Mouse (Mus musculus): ENCODE data around the gene Srd5a2. TPM values are rescaled to one million over a fixed set of nuclear protein-coding genes. Genes with fewer than 3 reads are reported as not detected.
A peak's percentile ranks its signal among the peaks of the same experiment; 100 is the strongest.
"Not testable (repeated sequence)": the region's sequence is repeated elsewhere in the genome, so short reads cannot be mapped to it uniquely, and the experiment has no call there.

Srd5a2 gene
- not detected for total RNA-seq (2021)
- long read RNA-seq, experiment 1: 0 reads
- long read RNA-seq, experiment 2: 0 reads

DNA sequence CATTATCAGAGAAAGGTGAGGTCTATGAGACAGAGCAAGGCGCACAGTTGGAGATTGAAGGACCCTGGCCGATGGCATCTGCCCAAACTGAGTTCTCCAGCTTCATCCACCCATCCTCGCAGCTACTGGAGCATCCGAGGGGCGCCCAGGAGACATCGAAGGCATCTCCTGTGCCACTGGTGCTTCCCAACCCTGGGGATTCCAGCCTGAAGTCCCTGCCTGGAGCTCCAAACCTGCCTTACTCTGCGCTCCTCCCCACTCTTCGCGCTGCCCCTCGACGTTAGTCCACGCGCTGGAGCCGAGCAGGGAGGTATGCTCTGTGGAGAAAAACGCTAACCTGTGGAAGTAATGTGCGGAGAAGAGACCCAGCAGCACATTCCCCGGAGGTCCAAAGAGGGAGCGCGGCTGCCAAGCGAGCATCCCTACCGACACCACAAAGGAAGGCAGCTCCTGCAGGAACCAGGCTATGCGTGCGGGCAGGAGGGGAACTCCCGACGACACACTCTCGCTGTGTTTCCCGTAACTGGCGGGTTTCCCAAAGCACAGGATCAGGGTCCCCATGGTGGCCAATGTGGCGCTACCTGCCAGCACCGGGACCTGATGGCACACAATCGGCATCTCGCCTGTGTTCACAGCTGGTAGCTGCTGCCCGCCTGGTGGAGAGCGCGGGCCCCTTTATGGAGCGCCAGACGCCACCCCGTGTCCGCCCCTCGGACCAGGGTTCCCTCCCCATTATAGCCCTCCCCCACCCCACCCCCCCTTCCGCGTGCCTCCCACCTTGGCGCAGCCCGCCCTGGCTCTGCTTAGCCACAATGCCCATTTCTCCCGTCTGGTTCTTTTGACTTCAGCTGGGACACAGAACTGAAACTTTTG lies at the start of gene Srd5a2:
Srd5a2 (minus strand) TSS at position 707 of the 873 bp plus-strand sequence.
- DNase-seq: no peak

DNA sequence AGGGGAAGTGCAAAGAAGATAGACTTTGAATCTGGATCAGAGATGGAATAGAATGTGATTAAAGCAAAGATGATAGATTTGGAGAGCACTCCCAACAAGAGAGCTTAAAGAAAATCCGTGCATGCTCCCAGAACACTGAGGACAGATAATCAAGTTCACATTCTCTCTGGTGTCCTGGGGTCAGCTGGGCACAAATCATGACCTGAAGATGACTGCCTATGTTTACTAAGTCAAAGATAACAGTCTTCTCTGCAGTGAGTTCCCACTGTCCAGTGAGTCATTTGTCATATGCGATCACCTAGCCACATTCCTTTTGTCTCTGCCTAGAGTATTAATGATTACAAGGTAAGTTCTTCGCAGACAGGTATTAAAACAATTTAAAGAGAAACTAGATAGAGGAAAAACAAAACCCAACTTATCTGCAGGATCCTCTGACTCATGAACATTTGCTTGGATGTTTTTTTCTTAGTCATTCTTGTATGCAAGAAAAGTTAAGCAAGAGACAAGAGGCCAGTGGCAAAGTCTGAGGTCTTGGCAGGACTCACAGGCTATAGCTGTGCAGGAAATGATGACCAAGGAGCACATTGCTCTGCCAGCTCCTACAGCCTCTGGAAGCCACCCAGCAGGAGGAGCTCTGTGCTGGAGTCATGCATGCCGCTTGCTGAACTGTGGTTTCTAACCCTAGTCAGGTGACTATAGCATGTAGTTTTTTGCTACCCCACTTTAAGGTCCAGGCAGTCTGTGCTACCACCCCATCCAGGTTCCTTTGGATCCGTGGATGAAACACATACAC lies 41.4 kb upstream of the Srd5a2 start:
- DNase-seq: no peak

DNA sequence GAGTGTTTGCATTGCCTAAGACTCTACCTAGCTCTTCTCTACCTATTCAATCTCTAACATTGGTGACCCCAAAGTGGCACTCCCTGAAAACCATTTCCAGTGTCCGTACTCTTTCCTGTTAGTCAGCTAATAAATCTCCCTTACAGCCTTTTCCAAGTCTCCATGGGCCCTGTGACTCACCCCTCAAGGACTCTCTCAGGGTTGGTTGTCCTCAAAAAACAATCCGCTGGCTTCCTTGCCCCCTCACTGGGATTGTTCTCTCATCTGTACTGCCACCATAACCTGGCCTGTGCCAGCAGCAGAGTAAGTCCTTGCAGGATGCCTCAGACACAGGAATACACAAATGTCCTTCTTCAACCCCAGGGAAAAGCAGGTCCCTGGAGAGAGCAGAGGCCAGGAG lies 40.3 kb upstream of the Srd5a2 start:
- no peak for DNase-seq

DNA sequence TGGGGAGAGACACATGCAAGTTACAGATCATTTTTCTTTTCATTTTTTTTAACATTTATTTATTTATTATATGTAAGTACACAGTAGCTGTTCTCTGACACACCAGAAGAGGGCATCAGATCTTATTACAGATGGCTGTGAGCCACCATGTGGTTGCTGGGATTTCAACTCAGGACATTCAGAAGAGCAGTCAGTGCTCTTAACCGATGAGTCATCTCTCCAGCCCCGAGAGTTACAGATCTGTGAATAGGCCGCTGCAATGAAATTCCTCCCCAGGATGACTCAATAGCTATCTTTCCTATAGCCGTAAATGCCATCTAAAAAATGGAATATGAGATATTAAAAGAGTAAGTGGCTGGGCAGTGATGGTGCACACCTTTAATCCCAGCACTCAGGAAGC lies 35.7 kb upstream of the Srd5a2 start:
- no peak for DNase-seq

DNA sequence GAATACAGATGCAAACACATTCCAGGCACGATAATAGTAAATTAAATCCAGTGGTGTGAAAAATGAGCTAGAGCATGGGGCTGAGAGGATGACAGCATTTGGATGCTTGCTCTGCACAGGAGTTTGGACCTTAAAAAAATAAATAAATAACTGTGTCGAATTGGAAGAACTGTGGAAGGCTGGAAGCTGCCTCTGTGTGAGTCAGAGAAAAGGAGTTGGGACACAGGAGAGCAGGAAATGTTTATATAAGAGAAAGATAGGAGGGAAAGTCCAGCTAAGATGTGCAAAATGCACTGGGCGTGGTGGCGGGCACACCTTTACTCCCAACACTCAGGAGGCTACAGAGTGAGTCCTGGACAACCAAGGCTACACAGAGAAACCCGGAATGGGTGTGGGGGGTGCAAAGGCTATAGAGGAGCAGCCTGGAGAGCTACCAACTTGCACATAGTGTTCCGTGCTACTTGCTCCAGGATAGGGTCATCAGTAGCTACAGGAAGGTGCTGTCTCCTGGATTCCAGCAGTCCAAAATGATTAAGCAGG lies 32.4 kb upstream of the Srd5a2 start:
- DNase-seq: no peak

DNA sequence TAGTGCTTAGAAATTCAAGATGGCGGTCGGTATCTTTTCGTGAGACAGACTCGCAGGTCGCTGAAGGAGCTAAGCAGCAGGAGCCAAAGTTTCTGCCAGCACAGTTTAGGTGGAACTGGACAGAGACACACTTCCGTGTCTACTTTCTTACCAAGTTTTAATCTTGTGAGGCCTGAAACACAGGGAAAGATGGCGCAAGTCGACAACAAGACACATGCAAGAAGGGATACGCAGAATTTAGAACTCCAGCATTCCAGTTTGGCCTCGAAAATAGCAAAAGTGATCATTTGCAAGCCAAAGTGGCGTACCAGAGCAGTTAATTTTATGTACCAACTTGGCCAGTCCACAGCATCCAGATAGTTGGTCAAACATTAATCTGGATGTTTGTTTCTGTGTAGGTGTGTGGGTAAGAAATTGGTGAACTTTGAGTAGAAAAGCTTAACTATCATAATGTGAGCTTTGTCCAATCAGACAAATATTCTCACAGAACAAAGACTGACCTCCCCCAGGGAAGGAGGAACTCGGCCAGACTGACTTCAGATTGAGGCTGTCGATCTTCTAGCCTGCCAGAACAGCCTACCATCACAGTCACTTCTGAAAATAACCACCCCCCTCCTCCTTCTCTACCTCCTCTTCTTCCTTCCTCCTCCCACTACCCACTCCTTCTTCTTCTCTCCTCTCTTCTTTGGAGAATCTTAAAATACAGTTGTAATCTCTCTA lies 31.2 kb upstream of the Srd5a2 start:
- DNase-seq: no peak

DNA sequence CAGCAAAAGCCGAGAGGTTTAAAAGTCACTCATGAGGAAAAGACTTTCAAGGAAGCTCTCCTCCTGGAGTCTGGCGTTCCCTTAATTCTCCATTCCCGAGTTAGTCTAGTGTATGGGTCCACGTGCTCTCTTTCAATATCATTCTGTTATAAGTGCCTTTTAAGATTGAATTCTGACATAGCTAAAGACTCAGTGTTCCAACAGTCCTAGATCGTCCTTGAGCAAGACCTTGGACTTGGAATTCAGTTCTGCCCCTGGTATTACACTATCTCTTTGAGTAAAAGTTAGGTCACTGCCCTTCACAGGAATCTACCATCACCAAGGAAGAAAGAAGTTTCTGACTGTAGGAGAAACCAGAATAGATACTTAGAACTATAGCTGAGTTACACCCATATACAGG lies 25.4 kb upstream of the Srd5a2 start:
- DNase-seq: not testable (repeated sequence)

DNA sequence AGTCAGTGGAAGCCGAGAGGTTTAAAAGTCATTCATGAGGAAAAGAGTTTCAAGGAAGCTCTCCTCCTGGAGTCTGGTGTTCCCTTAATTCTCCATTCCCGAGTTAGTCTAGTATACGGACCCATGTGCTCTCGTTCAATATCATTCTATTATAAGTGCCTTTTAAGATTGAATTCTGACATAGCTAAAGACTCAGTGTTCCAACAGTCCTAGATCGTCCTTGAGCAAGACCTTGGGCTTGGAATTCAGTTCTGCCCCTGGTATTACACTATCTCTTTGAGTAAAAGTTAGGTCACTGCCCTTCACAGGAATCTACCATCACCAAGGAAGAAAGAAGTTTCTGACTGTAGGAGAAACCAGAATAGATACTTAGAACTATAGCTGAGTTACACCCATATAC lies 15.0 kb upstream of the Srd5a2 start:
- DNase-seq: not testable (repeated sequence)

DNA sequence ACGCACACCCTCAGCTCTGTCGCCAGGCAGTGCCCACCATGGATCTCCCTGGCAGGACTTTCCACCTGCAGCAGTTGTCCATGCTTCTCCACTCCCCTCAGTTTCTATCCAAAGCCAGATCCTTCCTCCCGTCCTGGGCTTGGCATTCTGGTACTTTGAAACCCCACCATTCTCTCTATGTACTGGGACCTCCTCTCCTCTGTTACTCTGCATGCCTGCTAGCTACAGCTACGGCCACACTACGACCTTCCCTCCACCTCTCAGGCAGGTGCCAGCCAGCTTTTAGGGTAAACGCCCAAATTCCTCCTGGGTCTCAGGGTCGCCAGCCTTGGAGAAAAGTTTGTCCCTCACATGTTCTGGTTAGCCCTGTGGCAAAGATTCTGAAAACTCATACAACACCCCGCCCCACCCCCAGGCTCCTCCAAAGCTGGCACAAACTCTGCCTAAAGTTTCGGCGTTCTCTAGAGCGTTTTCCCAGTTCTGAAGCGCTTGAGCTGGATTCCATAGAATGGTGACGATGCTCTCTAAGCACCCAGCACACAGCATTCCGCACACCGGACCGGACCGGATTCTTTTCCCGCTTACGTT lies 607 bp upstream of the Srd5a2 start:
- DNase-seq: no peak

DNA sequence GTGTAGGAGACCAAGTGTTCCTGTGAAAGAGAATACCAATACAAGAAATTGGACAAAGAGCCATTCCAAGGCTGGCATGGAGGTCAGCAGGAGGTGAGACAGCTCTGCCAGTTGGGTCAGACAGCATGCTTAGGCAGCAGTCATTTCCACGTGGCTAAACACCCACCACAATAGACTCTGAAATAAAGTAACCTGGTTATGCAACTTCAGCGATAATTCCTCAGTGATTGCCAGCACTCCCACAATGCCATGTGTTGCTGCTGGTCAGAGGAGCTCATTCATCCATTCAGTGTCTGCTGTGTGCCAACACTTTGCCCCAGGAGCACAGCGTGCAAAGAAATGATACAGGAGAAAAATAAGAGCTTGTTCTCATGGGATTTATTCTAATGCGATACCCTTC lies 4.0 kb downstream of the Srd5a2 start:
- DNase-seq: no peak

DNA sequence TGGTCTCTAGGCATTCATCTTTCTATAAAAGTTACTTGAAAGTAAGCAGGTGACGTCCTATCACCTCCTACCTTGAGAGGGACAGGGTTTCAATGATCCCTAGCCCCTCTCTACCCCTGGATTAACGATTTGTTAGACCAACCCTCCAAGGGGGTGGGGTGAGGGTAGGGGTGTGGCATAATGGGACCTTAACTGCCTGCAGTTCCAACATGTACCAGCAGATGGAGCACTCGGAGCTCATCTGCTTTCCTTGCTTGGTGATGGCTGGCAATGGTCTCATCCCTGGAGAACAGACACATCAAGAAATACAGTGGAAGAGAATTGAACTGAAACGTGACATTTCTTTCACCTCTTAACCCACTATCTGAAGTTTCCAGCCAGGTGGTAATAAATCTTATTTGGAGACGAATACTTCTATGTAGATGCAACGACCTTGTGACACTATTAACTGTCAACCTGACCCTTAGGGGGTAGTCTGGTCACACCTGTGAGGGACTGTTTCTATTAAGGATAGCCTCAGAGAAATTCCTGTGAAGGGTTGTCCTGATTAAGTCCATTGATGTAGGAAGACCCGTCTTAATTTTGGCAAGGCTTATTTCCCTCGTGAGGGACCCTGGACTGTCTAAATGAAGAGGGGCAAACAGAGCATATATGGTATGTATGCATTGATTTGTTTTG lies 27.1 kb downstream of the Srd5a2 start:
- DNase-seq: peak; percentile 64

DNA sequence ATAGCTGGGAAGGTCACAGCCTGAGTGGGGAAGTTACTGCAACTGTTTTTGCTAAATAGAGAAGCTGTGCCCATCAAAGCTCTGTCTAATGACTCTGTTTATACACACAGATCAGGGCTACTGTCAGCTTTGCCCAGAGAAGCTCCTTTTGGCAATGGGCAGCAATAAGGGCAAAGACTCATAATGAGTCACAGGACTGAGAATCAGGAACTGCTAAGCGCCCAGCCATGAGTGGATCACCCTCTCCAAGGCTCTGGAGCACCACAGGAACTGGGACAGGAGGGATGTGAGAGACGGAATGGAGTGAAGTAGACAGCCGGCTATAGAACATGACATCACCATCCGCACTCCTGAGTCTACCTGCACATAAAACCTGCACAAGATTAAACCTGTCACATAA lies 29.4 kb downstream of the Srd5a2 start:
- no peak for DNase-seq

DNA sequence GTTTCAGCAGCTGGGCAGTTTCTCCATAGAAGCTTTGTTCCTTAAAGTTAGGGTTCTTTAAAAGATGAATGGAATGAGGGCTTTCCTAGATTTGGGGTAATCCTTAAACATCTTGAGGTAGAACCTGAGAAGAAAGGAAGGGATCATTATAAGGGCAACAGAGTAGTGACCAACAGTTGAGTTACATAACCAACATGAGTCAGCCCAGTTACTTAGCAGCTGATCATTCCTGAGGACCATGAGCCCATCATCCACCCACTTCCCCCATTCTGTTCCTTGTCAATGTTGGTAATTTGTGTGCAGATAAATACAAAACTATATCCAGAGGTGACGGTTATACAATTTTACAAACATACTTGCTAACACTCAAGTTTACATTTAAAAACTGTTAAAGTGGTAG lies 30.1 kb downstream of the Srd5a2 start:
- no peak for DNase-seq

DNA sequence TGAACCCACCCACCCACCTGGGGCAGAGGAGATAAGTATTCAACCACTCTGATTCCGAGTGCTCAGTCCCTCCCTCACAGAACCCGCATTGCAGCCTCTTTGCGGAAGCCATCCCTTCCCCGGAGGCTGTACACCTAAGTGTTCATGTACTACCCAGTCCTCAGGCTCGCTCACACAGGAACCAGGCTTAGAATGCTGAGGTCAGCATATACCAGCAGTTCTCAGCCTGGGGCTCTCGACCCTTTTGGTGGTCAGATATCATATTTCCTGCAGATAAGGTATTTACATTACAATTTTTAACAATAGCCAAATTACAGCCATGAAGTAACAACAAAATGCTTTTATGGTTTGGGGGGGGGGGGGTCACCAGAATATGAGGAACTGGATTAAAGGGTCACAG lies 32.6 kb downstream of the Srd5a2 start:
- DNase-seq: no peak

DNA sequence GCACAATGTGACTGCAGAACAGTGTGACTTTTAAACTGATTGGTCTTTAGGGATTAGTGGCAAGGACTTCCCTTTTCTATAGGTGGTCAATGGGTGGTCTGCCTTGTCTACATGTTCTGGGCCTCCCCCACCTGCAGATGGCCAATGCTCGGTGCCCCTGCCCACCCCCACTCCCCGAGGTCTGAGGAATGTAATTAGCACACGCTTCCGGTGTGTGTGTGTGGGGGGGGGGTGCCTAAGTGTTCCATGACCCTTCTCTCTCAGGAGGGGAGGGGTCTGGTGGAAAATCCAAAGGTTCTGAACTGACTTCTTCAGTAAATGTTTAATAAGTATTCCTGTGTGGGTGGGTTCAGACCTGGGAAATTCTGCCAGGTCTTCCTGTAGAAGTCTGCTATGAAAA lies 39.0 kb downstream of the Srd5a2 start:
- no peak for DNase-seq

DNA sequence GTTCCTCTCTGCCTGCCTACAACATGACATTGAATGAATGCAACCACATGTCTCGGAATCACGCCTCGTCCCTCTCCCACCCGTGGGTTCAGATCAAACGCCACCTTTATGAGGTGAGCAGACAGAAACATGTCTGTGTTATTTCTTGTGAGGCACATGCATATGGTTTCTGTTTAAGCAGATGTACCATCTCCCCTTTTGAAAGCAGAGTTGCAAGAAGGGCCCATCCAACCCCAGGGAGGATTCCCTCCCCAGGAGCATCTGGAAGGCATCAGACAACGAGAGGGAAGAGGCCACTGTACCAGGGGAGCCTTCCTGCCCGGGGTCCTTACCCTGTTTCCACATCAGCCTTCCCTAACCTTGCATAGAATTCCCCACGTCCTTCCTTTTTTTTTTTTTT lies 40.7 kb downstream of the Srd5a2 start:
- DNase-seq: no peak

DNA sequence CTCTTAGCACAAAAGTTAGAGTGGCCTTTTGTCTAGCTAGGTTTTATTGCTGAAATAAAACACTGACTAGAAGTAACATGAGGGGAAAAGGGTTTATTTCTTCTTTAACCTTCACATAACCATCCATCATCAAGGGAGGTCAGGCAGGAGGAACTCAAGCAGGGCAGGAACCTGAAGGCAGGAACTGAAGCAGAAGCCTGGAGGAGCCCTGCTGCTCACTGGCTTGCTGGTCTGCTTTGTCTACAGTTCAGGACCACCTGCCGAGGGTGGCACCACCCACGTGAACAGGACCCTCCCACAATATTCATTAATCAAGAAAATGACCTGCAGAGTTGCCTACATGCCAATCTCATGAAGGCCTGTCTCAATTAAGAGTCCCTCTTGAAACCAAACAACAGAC lies 45.3 kb downstream of the Srd5a2 start:
- no peak for DNase-seq

DNA sequence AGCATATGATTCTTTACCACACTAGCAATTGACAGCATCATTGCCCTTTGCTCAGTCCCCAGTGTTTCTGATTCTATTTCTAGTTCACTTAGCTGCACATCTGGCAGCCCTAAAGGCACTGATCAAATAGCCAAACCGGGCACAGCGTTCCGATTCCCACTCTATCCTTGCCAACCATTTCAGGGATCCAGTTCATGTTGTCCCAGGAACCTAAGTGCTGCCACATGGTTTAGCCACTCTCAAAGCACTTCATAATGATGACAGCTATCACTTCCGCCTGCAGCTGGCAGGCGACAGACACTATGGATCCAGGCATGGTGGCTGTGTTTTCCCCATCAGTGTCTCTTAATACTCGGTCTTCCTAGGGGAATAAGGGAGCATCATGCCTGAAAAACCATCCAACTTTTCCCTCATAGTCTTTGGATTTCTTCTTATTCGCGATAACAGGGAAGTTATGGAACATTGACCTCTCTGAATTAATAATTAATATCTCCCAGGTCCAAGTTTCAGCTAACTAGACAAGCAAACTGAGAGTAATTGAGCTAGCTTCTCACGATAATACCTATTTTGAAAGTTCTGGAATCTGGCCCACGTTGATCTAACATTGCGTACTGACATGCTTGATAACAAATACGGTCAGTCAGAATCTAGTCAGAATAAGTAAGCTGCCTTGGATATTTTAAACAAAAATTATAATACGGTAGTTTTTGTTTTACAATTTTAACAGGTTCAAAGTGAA lies 51.6 kb downstream of the Srd5a2 start:
- DNase-seq: no peak

DNA sequence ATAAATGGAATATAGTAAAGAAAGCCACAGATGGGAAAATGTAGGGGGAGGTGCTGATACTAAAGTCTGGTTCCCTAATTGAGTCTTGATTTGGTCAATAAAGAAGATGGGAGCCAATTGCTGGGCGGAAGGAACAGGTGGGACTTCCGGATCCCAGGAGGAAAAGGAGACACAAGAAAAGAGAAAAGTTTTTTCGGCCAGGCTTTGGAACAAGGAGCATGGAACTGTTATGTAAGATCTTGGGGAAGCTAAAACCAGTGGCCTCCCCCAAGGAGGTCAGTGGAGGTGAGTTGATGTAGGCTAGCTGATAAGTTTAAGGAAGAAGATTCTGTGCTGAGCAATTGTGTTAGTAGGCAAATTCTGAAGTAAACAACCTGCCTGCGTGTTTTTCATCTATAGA lies 56.5 kb downstream of the Srd5a2 start:
- DNase-seq: no peak

DNA sequence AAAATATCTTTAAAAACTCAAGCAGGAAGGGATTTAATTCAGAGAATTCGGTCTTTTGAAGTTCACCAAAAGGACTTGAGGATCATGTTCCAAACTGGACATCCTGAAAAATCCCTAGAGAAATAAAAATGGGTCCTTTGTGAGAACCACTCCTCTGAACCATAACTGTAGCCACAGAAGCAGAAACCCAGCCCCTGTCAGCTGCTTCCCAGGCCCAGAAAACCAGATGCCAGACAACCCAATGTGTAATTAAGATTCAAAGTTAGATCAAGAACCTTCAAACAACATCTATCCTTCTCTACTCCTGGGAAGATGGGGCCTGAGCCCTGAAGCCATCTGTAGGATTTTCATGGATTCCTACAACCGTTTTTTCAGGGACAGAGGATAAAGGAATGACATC lies 61.1 kb downstream of the Srd5a2 start:
- no peak for DNase-seq

DNA sequence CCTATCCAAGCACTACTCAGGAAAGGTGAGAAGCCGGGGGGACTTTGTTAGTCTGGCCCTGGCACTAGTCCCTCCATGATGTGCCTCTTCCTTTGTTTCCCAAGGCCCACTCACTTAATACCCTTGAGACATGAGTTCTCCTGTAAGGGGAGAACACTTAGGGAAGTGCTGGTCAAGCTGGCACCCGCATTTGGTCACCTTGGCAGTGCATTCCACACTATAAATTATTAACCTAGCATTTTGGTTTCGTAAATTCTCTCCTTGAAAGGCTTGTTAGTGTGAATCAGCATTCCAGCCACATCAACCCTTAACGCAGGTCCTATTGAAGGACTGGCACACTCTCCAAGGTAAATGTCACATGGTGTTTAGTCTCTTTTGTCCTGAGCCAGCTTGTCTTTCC lies 61.8 kb downstream of the Srd5a2 start:
- no peak for DNase-seq

Data from gastrocnemius, postnatal 25 days (tissue).